Mouse (Mus musculus): ENCODE results near the gene Kansl1l. TPM values are rescaled to one million over a fixed set of nuclear protein-coding genes. Genes with fewer than 3 reads are reported as not detected.
A peak's percentile ranks its signal among the peaks of the same experiment; 100 is the strongest.

The Kansl1l gene
- total and polyA plus RNA-seq, 2 experiments, result 1.6 to 18.5 TPM

DNA sequence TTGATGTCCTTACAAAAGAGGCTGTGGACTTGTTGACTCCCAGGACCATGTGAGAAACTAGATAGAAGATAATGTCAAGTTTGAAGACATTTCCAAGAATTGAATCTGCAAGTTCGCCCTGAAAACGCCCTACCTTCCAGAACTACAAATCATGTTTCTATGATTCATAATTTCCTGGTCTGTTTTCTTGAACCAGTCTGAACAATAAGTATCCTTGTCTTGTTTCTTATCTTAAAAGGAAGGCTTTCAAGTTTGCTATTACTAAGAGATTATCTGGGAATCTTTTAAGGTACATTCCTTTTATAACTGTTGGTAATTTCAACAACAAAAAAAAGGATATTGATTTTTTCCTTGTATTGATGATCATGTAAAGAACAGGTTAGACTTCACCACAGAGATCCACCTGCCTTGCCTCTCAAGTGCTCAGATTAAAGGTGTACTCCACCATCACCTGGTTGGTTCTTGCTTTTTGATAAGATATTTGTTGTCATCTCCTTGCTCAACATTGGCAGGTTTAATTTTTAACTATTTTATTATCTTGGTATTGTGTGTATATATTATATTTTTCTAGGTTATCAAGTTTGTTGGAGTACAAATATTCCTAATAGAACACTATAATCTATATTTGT, 24.4 kb downstream of the Kansl1l start:
- 85% methylated on average over 2 of the region's 2 CpGs for WGBS
- no peak for TF ChIP-seq CTCF (IDR thresholded peaks at IDR 0.05; ENCODE audit: low read depth, low read length)
- TF ChIP-seq POLR2A (IDR thresholded peaks at IDR 0.05; ENCODE audit: extremely low read depth, insufficient read depth, low read length), result no peak
- H3K36me3 ChIP-seq (ENCODE audit: control insufficient read depth, insufficient read depth, low read length), result no peaks in the 10 kb centered on the region; the same call in 1 of the 2 replicates
- H3K4me3 ChIP-seq (ENCODE audit: insufficient read depth, low read depth, low read length), result no peak overlapping the region
- DNase-seq (ENCODE audit: extremely low read depth, low read depth, low spot score), result no peak
- no peak overlapping the region for H3K9ac ChIP-seq (ENCODE audit: low read depth, low read length)
- H3K27ac ChIP-seq (replicated peaks; ENCODE audit: insufficient read depth, low read depth, low read length), result no peak overlapping the region
- H3K27me3 ChIP-seq (ENCODE audit: control insufficient read depth, insufficient read depth, low read length), result no peaks in the 10 kb centered on the region
- H3K79me2 ChIP-seq (ENCODE audit: control insufficient read depth, insufficient read depth, low read length), result no peaks in the 10 kb centered on the region
- H3K4me1 ChIP-seq (ENCODE audit: control insufficient read depth, insufficient read depth, low read length), result no peaks in the 10 kb centered on the region; the same call in none of the 2 replicates

- Histone ChIP-seq H3K4me1 (ENCODE audit: control insufficient read depth, insufficient read depth, low read length) (no peaks in the 10 kb centered on the region), H3K79me2 (ENCODE audit: control insufficient read depth, insufficient read depth, low read length) (no peaks in the 10 kb centered on the region), H3K4me3 (ENCODE audit: insufficient read depth, low read depth, low read length) (no peak overlapping the region), H3K9ac (ENCODE audit: low read depth, low read length) (no peak overlapping the region), H3K36me3 (ENCODE audit: control insufficient read depth, insufficient read depth, low read length) (no peaks in the 10 kb centered on the region), H3K27me3 (ENCODE audit: control insufficient read depth, insufficient read depth, low read length) (no peaks in the 10 kb centered on the region), H3K27ac (replicated peaks; ENCODE audit: insufficient read depth, low read depth, low read length) (no peak overlapping the region)
- 79% methylated on average over 2 of the region's 2 CpGs for WGBS
- TF ChIP-seq POLR2A (IDR thresholded peaks at IDR 0.05; ENCODE audit: extremely low read depth, insufficient read depth, low read length), result no peak
- TF ChIP-seq CTCF (IDR thresholded peaks at IDR 0.05; ENCODE audit: low read depth, low read length), result no peak
- DNase-seq (ENCODE audit: extremely low read depth, low read depth, low spot score), result no peak
Observed at GRCm38 (mm10) chr1:66782296-66782695, 35.1 kb downstream of the Kansl1l start.

GRCm38 (mm10) chr1:66781027-66781426, 36.3 kb downstream of the Kansl1l start:
- H3K4me3 ChIP-seq (ENCODE audit: insufficient read depth, low read depth, low read length), result no peak overlapping the region
- 68% methylated on average over 4 of the region's 4 CpGs for WGBS
- H3K27me3 ChIP-seq (ENCODE audit: control insufficient read depth, insufficient read depth, low read length), result no peaks in the 10 kb centered on the region
- no peak overlapping the region for H3K27ac ChIP-seq (replicated peaks; ENCODE audit: insufficient read depth, low read depth, low read length)
- no peaks in the 10 kb centered on the region for H3K79me2 ChIP-seq (ENCODE audit: control insufficient read depth, insufficient read depth, low read length)
- H3K4me1 ChIP-seq (ENCODE audit: control insufficient read depth, insufficient read depth, low read length), result no peaks in the 10 kb centered on the region
- DNase-seq (ENCODE audit: extremely low read depth, low read depth, low spot score), result no peak
- TF ChIP-seq CTCF (IDR thresholded peaks at IDR 0.05; ENCODE audit: low read depth, low read length) (no peak), POLR2A (IDR thresholded peaks at IDR 0.05; ENCODE audit: extremely low read depth, insufficient read depth, low read length) (no peak)
- H3K36me3 ChIP-seq (ENCODE audit: control insufficient read depth, insufficient read depth, low read length), result peaks cover 1% of the 10 kb centered on the region
- no peak overlapping the region for H3K9ac ChIP-seq (ENCODE audit: low read depth, low read length)

DNA sequence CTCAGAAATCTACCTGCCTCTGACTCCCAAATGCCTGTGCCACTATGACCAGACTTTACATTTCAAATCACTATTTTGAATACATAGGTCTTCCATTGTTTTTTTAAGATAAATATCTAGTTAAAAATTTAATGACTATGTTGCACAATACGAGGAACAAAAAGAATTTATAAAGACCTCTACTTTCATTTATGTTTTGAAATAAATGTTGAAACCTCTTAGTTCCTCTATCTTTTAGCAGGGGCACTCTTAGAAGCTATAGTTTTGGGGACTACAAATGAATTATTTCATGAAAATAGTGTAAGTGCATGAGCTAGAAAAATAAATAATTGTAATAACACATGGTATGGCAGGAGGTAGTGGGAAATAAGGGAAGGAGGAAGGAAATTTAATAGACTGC, 38.6 kb downstream of the Kansl1l start:
- TF ChIP-seq POLR2A (IDR thresholded peaks at IDR 0.05; ENCODE audit: extremely low read depth, insufficient read depth, low read length), result no peak
- no peak for TF ChIP-seq CTCF (IDR thresholded peaks at IDR 0.05; ENCODE audit: low read depth, low read length)
- WGBS, result 78% methylated on average over 1 of the region's 1 CpGs

GRCm38 (mm10) chr1:66777878-66778277, 39.5 kb downstream of the Kansl1l start:
- TF ChIP-seq CTCF (IDR thresholded peaks at IDR 0.05; ENCODE audit: low read depth, low read length), result no peak
- TF ChIP-seq POLR2A (IDR thresholded peaks at IDR 0.05; ENCODE audit: extremely low read depth, insufficient read depth, low read length), result no peak
- no peaks in the 10 kb centered on the region for H3K27me3 ChIP-seq (ENCODE audit: control insufficient read depth, insufficient read depth, low read length)
- DNase-seq (ENCODE audit: extremely low read depth, low read depth, low spot score), result peak; percentile 81
- H3K4me1 ChIP-seq (ENCODE audit: control insufficient read depth, insufficient read depth, low read length), result no peaks in the 10 kb centered on the region
- H3K9ac ChIP-seq (ENCODE audit: low read depth, low read length), result no peak overlapping the region
- H3K27ac ChIP-seq (replicated peaks; ENCODE audit: insufficient read depth, low read depth, low read length), result no peak overlapping the region
- no peaks in the 10 kb centered on the region for H3K79me2 ChIP-seq (ENCODE audit: control insufficient read depth, insufficient read depth, low read length)
- H3K36me3 ChIP-seq (ENCODE audit: control insufficient read depth, insufficient read depth, low read length), result peaks cover 5% of the 10 kb centered on the region
- no peak overlapping the region for H3K4me3 ChIP-seq (ENCODE audit: insufficient read depth, low read depth, low read length)
- 19% methylated on average over 2 of the region's 2 CpGs for WGBS

More for the DNA sequence above, 38.6 kb downstream of the Kansl1l start:
- no peak overlapping the region for H3K27ac ChIP-seq (replicated peaks; ENCODE audit: insufficient read depth, low read depth, low read length)
- no peak overlapping the region for H3K9ac ChIP-seq (ENCODE audit: low read depth, low read length)
- no peak for DNase-seq (ENCODE audit: extremely low read depth, low read depth, low spot score)
- no peaks in the 10 kb centered on the region for H3K4me1 ChIP-seq (ENCODE audit: control insufficient read depth, insufficient read depth, low read length)
- H3K36me3 ChIP-seq (ENCODE audit: control insufficient read depth, insufficient read depth, low read length), result peaks cover 1% of the 10 kb centered on the region
- H3K79me2 ChIP-seq (ENCODE audit: control insufficient read depth, insufficient read depth, low read length), result no peaks in the 10 kb centered on the region
- H3K4me3 ChIP-seq (ENCODE audit: insufficient read depth, low read depth, low read length), result no peak overlapping the region
- H3K27me3 ChIP-seq (ENCODE audit: control insufficient read depth, insufficient read depth, low read length), result no peaks in the 10 kb centered on the region

- DNase-seq (ENCODE audit: extremely low read depth, low read depth, low spot score), result no peak
- TF ChIP-seq POLR2A (IDR thresholded peaks at IDR 0.05; ENCODE audit: extremely low read depth, insufficient read depth, low read length) (no peak), CTCF (IDR thresholded peaks at IDR 0.05; ENCODE audit: low read depth, low read length) (no peak)
- Histone ChIP-seq H3K4me1 (ENCODE audit: control insufficient read depth, insufficient read depth, low read length) (no peaks in the 10 kb centered on the region), H3K36me3 (ENCODE audit: control insufficient read depth, insufficient read depth, low read length) (peaks cover 24% of the 10 kb centered on the region), H3K27ac (replicated peaks; ENCODE audit: insufficient read depth, low read depth, low read length) (no peak overlapping the region), H3K27me3 (ENCODE audit: control insufficient read depth, insufficient read depth, low read length) (no peaks in the 10 kb centered on the region), H3K79me2 (ENCODE audit: control insufficient read depth, insufficient read depth, low read length) (no peaks in the 10 kb centered on the region; the same call in 1 of the 2 replicates), H3K9ac (ENCODE audit: low read depth, low read length) (no peak overlapping the region), H3K4me3 (ENCODE audit: insufficient read depth, low read depth, low read length) (no peak overlapping the region)
- WGBS, result 98% methylated on average over 1 of the region's 1 CpGs
Observed at GRCm38 (mm10) chr1:66768764-66769163, 48.6 kb downstream of the Kansl1l start.
